Mouse (Mus musculus) brain, adult 10 weeks (tissue): Measurements from ENCODE around the gene Gm10750. TPM values are rescaled to one million over a fixed set of nuclear protein-coding genes. Genes with fewer than 3 reads are reported as not detected.

Source experiments
- polyA plus RNA-seq: library from polyadenylated mRNA; stranded (reverse); fragments of 350-450 nt; fragmentation: Illumina TruSeq; extraction: RNeasy Lipid Tissue Mini Kit (QIAGEN cat#74804); gene quantifications from one replicate; pipeline ENCODE4 v1.2.3, GENCODE M21; 2015; ENCODE audit warnings: low read depth, low replicate concordance

The Gm10750 gene
- polyA plus RNA-seq = not detected

GRCm38 (mm10) chr2:149017137-149017536 is at the start of gene Gm10750:
TSS of gene Gm10750 (minus strand) at chr2:149017237.

GRCm38 (mm10) chr2:149003151-149003550 is 13.9 kb downstream of the Gm10750 start, which contains the start of gene Gm1330:
TSS of gene Gm1330 (minus strand) at chr2:149003251.

Other genes starting within 250 kb of the Gm10750 start
- gene Cst11, start 245.7 kb downstream of the Gm10750 start, polyA plus RNA-seq = not detected
- gene 8030411F24Rik, start 235.2 kb downstream of the Gm10750 start, polyA plus RNA-seq = not detected
- gene Cst12, start 227.9 kb downstream of the Gm10750 start, polyA plus RNA-seq = not detected
- not detected for gene Cst8, start 218.5 kb downstream of the Gm10750 start, polyA plus RNA-seq
- not detected for gene Cst13, start 197.2 kb downstream of the Gm10750 start, polyA plus RNA-seq
- not detected for gene Cst9, start 182.1 kb downstream of the Gm10750 start, polyA plus RNA-seq
- not detected for gene 9230104L09Rik, start 152.2 kb downstream of the Gm10750 start, polyA plus RNA-seq
- 3,491 TPM for gene Cst3, start 141.5 kb downstream of the Gm10750 start, polyA plus RNA-seq
- not detected for gene Gm1330, start 14.0 kb downstream of the Gm10750 start, polyA plus RNA-seq